In genomic region chr5:84510144-84510543, GRCm38 (mm10) we compare ENCODE assay signal across 22 mouse cellular contexts.
"Had no signal": no experiment of that assay in that cellular context is flagged by ENCODE, and none has a peak within 500 bp of the region (broad histone marks: within the 10 kb centered on the region; RNA-seq: fewer than 3 reads in every experiment).

No protein-coding gene starts in this region.

- H3K4me3 ChIP-seq: layer of hippocampus, adult 2 months; left cerebral cortex, adult 2 months; liver, embryonic 13.5 days; megakaryocyte, embryonic 14.5 days; neural tube, embryonic 12.5 days; neural tube, embryonic 15.5 days had no signal

- H3K4me2 ChIP-seq: liver, embryonic 13.5 days; neural tube, embryonic 12.5 days; neural tube, embryonic 15.5 days had no signal

- H3K9ac ChIP-seq: liver, embryonic 13.5 days; neural tube, embryonic 12.5 days; neural tube, embryonic 15.5 days had no signal

- H3K27ac ChIP-seq: kidney, postnatal 0 days; layer of hippocampus, adult 2 months; left cerebral cortex, adult 2 months; liver, embryonic 13.5 days; neural tube, embryonic 12.5 days; neural tube, embryonic 15.5 days; stomach, postnatal 0 days had no signal

- ATAC-seq: intestine, postnatal 0 days; midbrain, embryonic 16.5 days had no signal

- H3K36me3 ChIP-seq: liver, embryonic 13.5 days; neural tube, embryonic 12.5 days; neural tube, embryonic 15.5 days had no signal

- H3K4me1 ChIP-seq: liver, embryonic 13.5 days; megakaryocyte, embryonic 14.5 days; neural tube, embryonic 12.5 days; neural tube, embryonic 15.5 days had no signal

- H3K9me3 ChIP-seq: liver, embryonic 13.5 days; megakaryocyte, embryonic 14.5 days; neural tube, embryonic 12.5 days; neural tube, embryonic 15.5 days had no signal

- H3K27me3 ChIP-seq: liver, embryonic 13.5 days; megakaryocyte, embryonic 14.5 days; neural tube, embryonic 12.5 days; neural tube, embryonic 15.5 days had no signal

- DNase-seq: kidney, adult 2 months; kidney, postnatal 25 days; layer of hippocampus, adult 9-11 months; liver, embryonic 13.5 days; lung, adult 2 months; lung, postnatal 10 days; lung, postnatal 36 days; right cerebral cortex, adult 18-20 months; right cerebral cortex, postnatal 14 days; right cerebral cortex, postnatal 4 days; thymus, adult 2 months; thymus, postnatal 14 days; thymus, postnatal 4 days had no signal
